Mouse (Mus musculus) cerebellum, adult 2 months (tissue): ENCODE measurements at regions not wholly inside any gene's neighbourhood (a gene's known extent, or its start where the extent isn't known, plus 50 kb on each side); places are given as distances from the start of the nearest gene placed in this dataset.

Experiments
- CTCF ChIP-seq: fragments of 200-500 bp; IDR thresholded peaks from 2 replicates; pipeline ENCODE4 v1.5.1; 2011; ENCODE audit warnings: low read depth, mild to moderate bottlenecking, control low read depth, low read length, moderate library complexity, borderline replicate concordance; ENCODE audit not compliant: insufficient read depth
- POLR2A ChIP-seq: fragments of 200-500 bp; IDR thresholded peaks from 2 replicates; pipeline ENCODE4 v1.6.1; 2011; ENCODE audit warnings: low read length, control low read depth, borderline replicate concordance; ENCODE audit not compliant: insufficient read depth

- peak; percentile 35; the same call in 1 of the 2 replicates for TF ChIP-seq CTCF
- no peak for TF ChIP-seq POLR2A
These were observed 204.5 kb downstream of the Dsel start for GRCm38 (mm10) chr1:111660099-111660670.
